In the genomic region with DNA sequence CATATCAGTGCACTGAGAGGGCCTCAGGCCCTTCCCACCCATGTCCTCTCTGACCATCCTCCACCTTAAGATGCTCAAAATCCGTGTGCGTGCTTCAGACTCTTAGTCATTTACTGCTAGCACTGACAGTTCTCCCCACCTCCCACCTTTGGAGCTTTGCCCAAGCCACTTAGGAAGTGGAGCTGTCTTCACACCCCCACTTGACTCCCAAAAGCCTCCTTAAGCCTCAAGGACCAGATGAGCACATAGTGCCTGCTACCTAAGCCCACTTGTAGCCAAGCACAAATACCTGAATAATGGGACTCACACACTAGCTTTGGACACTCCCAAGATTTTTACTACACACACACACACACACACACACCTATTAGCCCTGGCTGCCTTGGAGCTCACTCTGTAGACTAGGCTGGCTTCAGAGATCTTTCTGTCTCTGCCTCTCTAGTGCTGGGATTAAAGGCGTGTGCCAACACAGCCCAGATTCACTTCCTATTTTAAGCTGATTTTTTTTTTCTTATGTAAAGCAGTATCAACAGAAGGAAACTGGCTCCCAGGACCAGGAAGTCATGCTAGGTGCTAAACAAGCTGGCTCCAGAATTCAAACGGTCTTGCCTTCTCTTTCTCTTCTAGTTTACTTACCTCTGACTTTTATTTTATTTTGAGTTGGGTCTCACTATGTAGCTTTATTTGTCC, we compare ENCODE assay signal across 9 mouse cellular contexts. TPM values are rescaled to one million over a fixed set of nuclear protein-coding genes. Genes with fewer than 3 reads are reported as not detected.
DNase-seq lines count a peak whose midpoint lies in the region; ATAC-seq and TF ChIP-seq lines count a peak whose summit lies in the region.
"Had no signal": no experiment of that assay in that cellular context is flagged by ENCODE, and none has a peak within 500 bp of the region (broad histone marks: within the 10 kb centered on the region; RNA-seq: fewer than 3 reads in every experiment).

No protein-coding gene starts in this region.

- no peak overlapping the region for H3K4me3 ChIP-seq in heart, embryonic 15.5 days
- H3K4me3 ChIP-seq in MEL (ENCODE audit: control insufficient read depth in 1 of 2, insufficient read depth in 1 of 2, low read depth in 2 of 2, low read length in 2 of 2), result no peak overlapping the region
- H3K4me3 ChIP-seq in midbrain, embryonic 15.5 days, result no peak overlapping the region
- no peak overlapping the region for H3K4me3 ChIP-seq in forebrain, embryonic 16.5 days (replicated peaks; ENCODE audit: low read length)

- no peaks in the 10 kb centered on the region for H3K36me3 ChIP-seq in heart, embryonic 15.5 days
- no peaks in the 10 kb centered on the region for H3K36me3 ChIP-seq in MEL (ENCODE audit: control insufficient read depth in 1 of 2, insufficient read depth in 2 of 2, low read length in 2 of 2)
- no peaks in the 10 kb centered on the region for H3K36me3 ChIP-seq in midbrain, embryonic 15.5 days (replicated peaks)
- H3K36me3 ChIP-seq in forebrain, embryonic 16.5 days (ENCODE audit: control insufficient read depth, insufficient read depth), result no peaks in the 10 kb centered on the region

- no peaks in the 10 kb centered on the region for H3K27me3 ChIP-seq in heart, embryonic 15.5 days
- no peaks in the 10 kb centered on the region for H3K27me3 ChIP-seq in MEL (ENCODE audit: control insufficient read depth in 1 of 2, insufficient read depth in 2 of 2, low read length in 2 of 2)
- no peaks in the 10 kb centered on the region for H3K27me3 ChIP-seq in midbrain, embryonic 15.5 days (replicated peaks)
- H3K27me3 ChIP-seq in forebrain, embryonic 16.5 days (replicated peaks; ENCODE audit: control insufficient read depth, insufficient read depth, low read length), result no peaks in the 10 kb centered on the region

- TF ChIP-seq EP300 in MEL (IDR thresholded peaks at IDR 0.05; ENCODE audit: low read depth in 1 of 2, low read length in 2 of 2), result no peak

- intact Hi-C loops in heart, postnatal 36 days (cut with DNase I), result no loop called here

- no peak for TF ChIP-seq POLR2A in MEL (IDR thresholded peaks at IDR 0.05; ENCODE audit: control insufficient read depth in 1 of 2, insufficient read depth in 1 of 2, low read depth in 1 of 2, low read length in 2 of 2, poor library complexity in 1 of 2)

- H3K27ac ChIP-seq in heart, embryonic 15.5 days, result peak overlapping the region; percentile 48
- no peak overlapping the region for H3K27ac ChIP-seq in MEL (ENCODE audit: control insufficient read depth, low read depth, low read length)
- no peak overlapping the region for H3K27ac ChIP-seq in midbrain, embryonic 15.5 days
- no peak overlapping the region for H3K27ac ChIP-seq in forebrain, embryonic 16.5 days (ENCODE audit: low read length)
- H3K27ac ChIP-seq: kidney, postnatal 0 days had no signal

- TF ChIP-seq RAD21 in MEL (IDR thresholded peaks at IDR 0.05; ENCODE audit: low read depth, low read length), result no peak

- H3K79me2 ChIP-seq in MEL (ENCODE audit: control insufficient read depth, insufficient read depth, low read length, poor library complexity), result no peaks in the 10 kb centered on the region

- H3K9ac ChIP-seq in heart, embryonic 15.5 days, result peak overlapping the region; percentile 10; the same call in 1 of the 2 replicates
- no peak overlapping the region for H3K9ac ChIP-seq in MEL (ENCODE audit: control insufficient read depth, low read depth, low read length, poor library complexity, severe bottlenecking)
- no peak overlapping the region for H3K9ac ChIP-seq in midbrain, embryonic 15.5 days
- H3K9ac ChIP-seq in forebrain, embryonic 16.5 days (replicated peaks; ENCODE audit: low read depth, low read length), result no peak overlapping the region

- no peak for TF ChIP-seq CTCF in MEL (IDR thresholded peaks at IDR 0.05 in 2 of 3, conservative IDR thresholded peaks at IDR 0.05 in 1 of 3; ENCODE audit: control insufficient read depth in 1 of 3, insufficient read depth in 1 of 3, low read depth in 2 of 3, low read length in 3 of 3, poor library complexity in 1 of 3, severe bottlenecking in 1 of 3)

- no peaks in the 10 kb centered on the region for H3K9me3 ChIP-seq in heart, embryonic 15.5 days (replicated peaks)
- H3K9me3 ChIP-seq in MEL (replicated peaks; ENCODE audit: insufficient read depth, low read length), result no peaks in the 10 kb centered on the region
- no peaks in the 10 kb centered on the region for H3K9me3 ChIP-seq in midbrain, embryonic 15.5 days
- H3K9me3 ChIP-seq in forebrain, embryonic 16.5 days (ENCODE audit: control insufficient read depth, low read length), result no peaks in the 10 kb centered on the region

- 55% methylated on average over 4 of the region's 4 CpGs for WGBS in heart, embryonic 15.5 days
- 87% methylated on average over 4 of the region's 4 CpGs for WGBS in midbrain, embryonic 15.5 days
- 83% methylated on average over 4 of the region's 4 CpGs for WGBS in forebrain, embryonic 16.5 days

- no peak for ATAC-seq in heart, embryonic 15.5 days (replicated peaks; ENCODE audit: insufficient number of reproducible peaks, insufficient read depth, low FRiP score, low read depth)
- peak; percentile 54 for ATAC-seq in granulocyte monocyte progenitor cell, adult 5-6 weeks (replicated peaks; ENCODE audit: poor library complexity, severe bottlenecking)
- peak; percentile 77 for ATAC-seq in megakaryocyte, adult 5-6 weeks (ENCODE audit: poor library complexity, severe bottlenecking)
- no peak for ATAC-seq in midbrain, embryonic 15.5 days (replicated peaks)
- no peak for ATAC-seq in forebrain, embryonic 16.5 days

- H3K4me1 ChIP-seq in heart, embryonic 15.5 days (replicated peaks), result peaks cover 63% of the 10 kb centered on the region
- peaks cover 2 to 6% of the 10 kb centered on the region in 2 experiments; a peak in 1 of 4 replicates for H3K4me1 ChIP-seq in MEL (ENCODE audit: control insufficient read depth in 1 of 2, insufficient read depth in 2 of 2, low read length in 2 of 2)
- peaks cover 13% of the 10 kb centered on the region; the same call in 1 of the 2 replicates for H3K4me1 ChIP-seq in midbrain, embryonic 15.5 days
- peaks cover 14% of the 10 kb centered on the region for H3K4me1 ChIP-seq in forebrain, embryonic 16.5 days (replicated peaks; ENCODE audit: control insufficient read depth, insufficient read depth, low read length)

- no peak for DNase-seq in heart, postnatal 36 days
- DNase-seq in MEL (ENCODE audit: low read depth, low spot score), result peak; percentile 37
- DNase-seq: gastrocnemius, postnatal 25 days had no signal

- no peak overlapping the region for H3K4me2 ChIP-seq in heart, embryonic 15.5 days
- H3K4me2 ChIP-seq in midbrain, embryonic 15.5 days, result no peak overlapping the region
- no peak overlapping the region for H3K4me2 ChIP-seq in forebrain, embryonic 16.5 days (ENCODE audit: low read length)

TF ChIP-seq in MEL, 35 proteins besides CTCF, POLR2A, EP300 and RAD21:
- TF ChIP-seq RCOR1 (IDR thresholded peaks at IDR 0.05; ENCODE audit: low read depth, low read length) (peak; percentile 73), SMC3 (IDR thresholded peaks at IDR 0.05; ENCODE audit: low read depth, low read length) (no peak), ZNF384 (IDR thresholded peaks at IDR 0.05; ENCODE audit: low read depth, low read length) (peak; percentile 66)

RNA-seq across cellular contexts. Expression of gene Snx30, which starts 9.6 kb away (rescaled TPM):
- 5.3 and 9.9 TPM in 2 replicates for polyA plus RNA-seq in heart, embryonic 15.5 days (2015; fragmentation: Nextera tagmentation; extraction: Ambion mirVana)
- total RNA-seq in heart, postnatal 36 days (2021), result 1 to 10 TPM; 5.6 to 6.4 TPM
- 4.1 and 4.2 TPM in 2 replicates for total RNA-seq in MEL (2012; rRNA removed)
- polyA plus RNA-seq in MEL (2012; ENCODE audit: insufficient read depth in 1 of 2, insufficient read length in 2 of 2, low read depth in 1 of 2, low replicate concordance in 2 of 2, missing spikeins in 1 of 2), result 1 to 10 TPM in 1 of 2 experiments, not detected in 1; 8.6 TPM
- 18.8 and 23.8 TPM in 2 replicates for total RNA-seq in granulocyte monocyte progenitor cell, adult 5-6 weeks (2014; fragmentation: Nextera tagmentation)
- total RNA-seq in granulocyte monocyte progenitor cell, adult 5-6 weeks (2017), result 21.7 and 25.8 TPM in 2 replicates
- 16.8 and 17.9 TPM in 2 replicates for total RNA-seq in megakaryocyte, adult 5-6 weeks (2015)
- total RNA-seq in megakaryocyte, adult 5-6 weeks (2017), result 28.2 and 29.7 TPM in 2 replicates
- polyA plus RNA-seq in midbrain, embryonic 15.5 days (2015; fragmentation: Nextera tagmentation; extraction: Ambion mirVana), result 20.5 and 22.4 TPM in 2 replicates
- 8.5 and 8.9 TPM in 2 replicates for polyA plus RNA-seq in forebrain, embryonic 16.5 days (2015; fragmentation: Nextera tagmentation; extraction: Ambion mirVana)

RNA-seq across cellular contexts. Expression of gene Inip, which starts 13.9 kb away (rescaled TPM):
- 35.4 and 39.9 TPM in 2 replicates for polyA plus RNA-seq in heart, embryonic 15.5 days (2015; fragmentation: Nextera tagmentation; extraction: Ambion mirVana)
- 1 to 10 TPM; 8.3 to 8.7 TPM for total RNA-seq in heart, postnatal 36 days (2021)
- 40.8 and 50.3 TPM in 2 replicates for total RNA-seq in MEL (2012; rRNA removed)
- 10 to 100 TPM in 1 of 2 experiments, not detected in 1; 42.4 TPM for polyA plus RNA-seq in MEL (2012; ENCODE audit: insufficient read depth in 1 of 2, insufficient read length in 2 of 2, low read depth in 1 of 2, low replicate concordance in 2 of 2, missing spikeins in 1 of 2)
- total RNA-seq in granulocyte monocyte progenitor cell, adult 5-6 weeks (2014; fragmentation: Nextera tagmentation), result 49.9 and 71.0 TPM in 2 replicates
- total RNA-seq in granulocyte monocyte progenitor cell, adult 5-6 weeks (2017), result 55.9 and 60.1 TPM in 2 replicates
- total RNA-seq in megakaryocyte, adult 5-6 weeks (2015), result 41.6 and 49.0 TPM in 2 replicates
- total RNA-seq in megakaryocyte, adult 5-6 weeks (2017), result 47.3 and 52.7 TPM in 2 replicates
- polyA plus RNA-seq in midbrain, embryonic 15.5 days (2015; fragmentation: Nextera tagmentation; extraction: Ambion mirVana), result 55.4 and 61.4 TPM in 2 replicates
- polyA plus RNA-seq in forebrain, embryonic 16.5 days (2015; fragmentation: Nextera tagmentation; extraction: Ambion mirVana), result 73.6 and 81.3 TPM in 2 replicates

Comparison
In these comparisons a context has a peak if more than half of its experiments do, and no peak if none do; other contexts are left out.
1. ATAC-seq: peak in granulocyte monocyte progenitor cell, adult 5-6 weeks (single experiment) and megakaryocyte, adult 5-6 weeks (single experiment); none in heart, embryonic 15.5 days (single experiment), midbrain, embryonic 15.5 days (single experiment) and forebrain, embryonic 16.5 days (single experiment).